Mouse (Mus musculus): ENCODE data around the gene Pgpep1l. TPM values are rescaled to one million over a fixed set of nuclear protein-coding genes. Genes with fewer than 3 reads are reported as not detected.
"Not testable (repeated sequence)": the region's sequence is repeated elsewhere in the genome, so short reads cannot be mapped to it uniquely, and the experiment has no call there.

The Pgpep1l gene
- not detected in 2 replicates for polyA plus RNA-seq (2012; rRNA removed)

DNA sequence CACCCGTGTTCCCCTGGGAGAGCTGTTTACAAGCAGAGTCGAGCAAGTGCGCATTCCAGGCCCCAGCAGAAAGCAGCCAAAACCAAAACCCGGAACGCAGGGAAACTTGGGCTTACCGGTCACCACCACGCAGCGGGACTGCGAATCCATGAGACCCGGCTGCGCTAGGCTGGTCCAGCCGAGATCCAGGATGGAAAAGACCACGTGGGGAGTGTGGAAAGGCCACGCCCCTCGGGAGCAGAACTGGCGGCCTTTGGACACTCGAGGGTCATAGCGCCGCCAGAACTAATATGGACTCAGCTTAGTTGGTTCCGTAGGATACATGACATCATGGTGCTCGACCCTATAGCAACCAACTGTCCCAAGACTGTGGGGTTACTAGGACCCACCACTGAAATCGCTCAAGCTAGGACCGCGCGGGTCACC lies at the start of gene Pgpep1l:
TSS of gene Pgpep1l (minus strand) at position 206 of the 426 bp plus-strand sequence.
- DNase-seq (ENCODE audit: low read depth) = no peak

- no peak for DNase-seq (ENCODE audit: low read depth)
Measured at GRCm38 (mm10) chr7:68313038-68313782, 49.2 kb upstream of the Pgpep1l start.

DNA sequence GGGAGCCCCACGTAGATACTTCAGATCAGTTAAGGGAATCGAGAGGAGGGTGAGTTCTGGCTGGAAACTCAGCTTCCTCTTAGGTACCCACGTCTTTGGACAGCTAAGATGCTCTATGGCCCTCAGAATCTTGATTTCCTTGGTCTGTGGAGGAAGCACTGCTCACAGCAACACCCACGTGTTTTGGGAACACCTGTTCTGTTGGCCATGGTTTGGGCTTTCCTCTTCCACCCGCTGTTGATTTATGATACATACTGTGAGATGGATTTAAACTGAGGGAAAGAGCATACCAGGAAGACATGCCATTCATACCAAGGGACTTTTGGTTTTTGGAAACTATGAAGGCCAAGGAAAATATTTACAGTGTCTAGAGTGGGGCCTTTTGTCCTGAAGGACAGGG lies 48.4 kb upstream of the Pgpep1l start:
- no peak for DNase-seq (ENCODE audit: low read depth)

- DNase-seq (ENCODE audit: low read depth) = no peak
Measured at GRCm38 (mm10) chr7:68311469-68311868, 47.4 kb upstream of the Pgpep1l start.

GRCm38 (mm10) chr7:68306756-68307155 lies 42.7 kb upstream of the Pgpep1l start:
- no peak for DNase-seq (ENCODE audit: low read depth)

DNA sequence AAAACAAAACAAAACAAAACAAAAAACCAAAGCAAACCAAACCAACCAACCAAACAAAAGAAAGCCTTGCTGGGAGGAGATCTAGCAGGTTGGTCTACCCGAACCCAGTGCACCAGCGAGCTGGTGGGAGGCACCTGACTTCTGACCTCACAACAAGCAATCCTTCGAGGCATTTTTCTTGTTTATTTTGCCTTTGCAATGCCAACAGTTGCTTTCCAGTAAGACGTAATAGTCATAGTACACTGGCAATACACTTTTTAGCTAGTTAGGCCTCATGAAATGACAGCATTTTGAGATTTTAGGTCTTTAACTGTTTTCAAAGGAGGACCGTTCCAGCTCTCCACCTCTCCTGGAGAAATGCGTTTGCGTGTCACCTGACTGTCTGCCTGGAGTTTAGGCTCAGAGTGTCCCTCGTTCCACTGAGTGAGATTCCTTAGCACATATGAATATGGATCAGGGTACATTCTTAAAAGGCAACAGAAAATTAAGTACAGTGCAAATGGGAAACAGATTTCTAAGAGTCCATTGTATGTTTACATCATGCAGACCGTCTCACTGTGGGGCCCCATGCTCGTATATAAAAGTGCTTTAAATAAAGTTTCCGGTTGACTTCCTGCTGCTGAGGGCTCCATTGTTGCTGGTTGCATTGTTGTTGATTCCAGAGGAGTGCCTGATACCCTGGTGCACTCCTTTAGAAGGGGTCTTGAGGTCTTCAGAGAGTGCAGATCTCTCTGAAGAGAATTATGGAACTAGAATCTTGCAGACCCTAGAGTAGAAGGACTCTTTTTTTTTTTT lies 41.9 kb upstream of the Pgpep1l start:
- no peak for DNase-seq (ENCODE audit: low read depth)

DNA sequence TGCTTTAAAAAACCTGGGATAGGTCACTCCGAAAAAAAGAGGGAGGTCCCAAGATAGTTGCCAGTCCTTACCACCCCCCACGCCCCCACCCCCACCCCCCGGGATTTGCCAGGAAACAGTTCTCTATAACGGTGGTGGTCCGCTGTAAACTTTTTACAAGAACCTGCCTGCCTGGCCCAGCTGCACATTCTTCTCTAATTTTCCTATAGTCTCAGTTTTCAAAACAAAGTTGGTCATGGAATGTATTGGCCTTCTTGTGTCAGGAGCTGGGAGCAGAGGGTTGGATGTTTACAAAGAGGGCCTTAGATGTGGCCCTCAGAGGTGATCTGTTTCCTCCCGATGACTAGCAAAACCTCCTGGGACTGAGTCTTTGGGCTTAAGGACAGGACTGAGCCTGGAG lies 39.7 kb upstream of the Pgpep1l start:
- no peak for DNase-seq (ENCODE audit: low read depth)

DNA sequence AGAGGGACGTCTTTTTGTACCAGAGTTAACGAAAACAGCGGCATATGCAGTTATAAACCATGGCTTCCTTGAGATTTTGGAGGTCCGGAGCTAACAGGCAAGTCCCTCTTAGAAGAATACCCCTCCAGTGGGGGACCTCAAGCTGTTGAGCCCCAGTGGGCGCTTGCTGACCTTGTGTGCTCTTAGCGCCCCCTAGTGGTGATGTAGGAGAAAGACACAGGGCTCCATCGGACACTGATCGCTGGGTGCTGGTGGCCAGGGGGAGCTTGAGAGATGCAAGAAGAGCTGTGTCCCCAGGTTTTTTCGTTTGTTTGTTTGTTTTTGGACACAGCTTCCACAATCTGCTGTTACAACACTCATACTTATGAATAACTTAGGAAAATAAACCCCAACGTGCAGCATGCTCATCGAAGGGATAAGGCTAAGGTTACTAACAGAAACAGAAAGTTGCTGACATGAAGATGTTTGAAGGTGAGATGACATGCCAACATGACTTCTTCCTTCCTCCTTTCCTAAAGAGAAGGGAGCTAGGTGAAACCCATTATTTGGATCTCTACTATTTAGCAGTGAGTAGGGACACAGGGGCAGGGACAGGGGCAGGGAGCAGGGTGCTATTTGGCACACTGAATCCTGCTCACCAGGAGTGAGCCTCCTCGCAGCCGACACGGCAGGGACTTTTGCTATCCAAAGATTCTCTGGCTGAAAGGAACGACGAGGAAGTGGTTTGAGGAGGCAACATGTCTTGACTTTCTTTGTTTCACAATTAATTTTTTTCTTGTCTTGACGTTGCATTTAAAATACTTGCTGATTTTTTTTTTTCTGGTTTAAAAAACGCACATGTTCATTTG lies 38.8 kb upstream of the Pgpep1l start:
- no peak for DNase-seq (ENCODE audit: low read depth)

- DNase-seq (ENCODE audit: low read depth) = no peak
Measured at GRCm38 (mm10) chr7:68301160-68301559, 37.1 kb upstream of the Pgpep1l start.

- DNase-seq (ENCODE audit: low read depth) = no peak
Measured at GRCm38 (mm10) chr7:68298381-68299076, 34.5 kb upstream of the Pgpep1l start.

DNA sequence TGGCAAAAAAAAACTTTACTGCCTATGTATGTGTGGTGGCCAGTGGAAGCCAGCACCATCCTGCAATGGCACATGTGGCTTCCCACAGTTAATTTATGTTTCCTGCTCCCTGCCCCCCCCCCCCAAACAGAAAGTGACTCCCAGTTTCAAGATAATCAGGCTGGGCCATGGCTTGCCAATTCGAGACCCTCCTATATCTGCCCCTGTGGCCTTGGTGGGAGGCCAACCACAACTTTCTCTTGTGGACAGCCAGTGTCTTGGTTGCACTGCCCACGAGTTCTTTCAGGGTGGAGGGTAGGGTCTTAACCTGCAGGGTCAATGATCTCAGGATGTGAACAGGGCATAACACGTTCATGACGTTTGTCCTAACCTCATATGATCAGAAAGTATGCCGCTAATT lies 32.5 kb upstream of the Pgpep1l start:
- DNase-seq (ENCODE audit: low read depth) = no peak

GRCm38 (mm10) chr7:68293997-68294789 lies 30.2 kb upstream of the Pgpep1l start:
- no peak for DNase-seq (ENCODE audit: low read depth)

DNA sequence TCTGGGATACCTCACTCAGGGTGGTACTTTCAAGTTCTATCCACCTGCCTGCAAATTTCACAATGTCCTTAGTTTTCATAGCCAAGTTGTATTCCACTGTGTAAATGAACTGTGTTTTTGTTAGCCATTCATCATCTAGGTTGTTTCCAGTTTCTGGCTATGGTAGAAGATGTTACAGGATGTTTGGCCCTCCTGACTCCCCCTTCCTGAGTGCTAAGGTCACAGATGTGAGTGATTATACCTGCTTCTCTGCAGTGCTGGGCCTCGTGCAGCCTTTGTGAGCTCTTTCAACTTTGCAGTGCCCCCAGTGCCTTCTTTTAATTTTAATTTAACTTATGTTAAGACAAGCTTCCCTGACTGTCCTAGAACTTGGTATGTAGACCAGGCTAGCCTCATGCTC lies 27.6 kb upstream of the Pgpep1l start:
- DNase-seq (ENCODE audit: low read depth) = no peak

DNA sequence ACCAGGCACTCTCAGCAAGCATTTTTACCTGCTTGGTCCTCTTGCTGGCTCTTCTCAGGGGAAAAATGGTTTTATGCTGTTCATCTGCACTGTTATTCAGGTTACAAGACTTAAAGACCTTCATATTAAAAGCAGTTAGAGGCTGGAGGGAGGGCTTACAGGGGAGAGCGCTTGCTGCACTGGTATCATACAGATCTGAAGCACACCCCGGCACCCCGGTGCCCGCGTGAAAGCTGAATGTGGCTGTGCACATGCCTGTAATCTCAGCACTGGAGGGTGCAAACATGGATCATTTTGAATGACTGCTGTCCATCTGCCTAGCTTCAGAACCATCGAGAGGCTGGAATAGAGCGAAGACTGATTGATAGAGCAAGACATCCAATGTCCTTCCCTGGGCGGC lies 25.0 kb upstream of the Pgpep1l start:
- DNase-seq (ENCODE audit: low read depth) = no peak

DNA sequence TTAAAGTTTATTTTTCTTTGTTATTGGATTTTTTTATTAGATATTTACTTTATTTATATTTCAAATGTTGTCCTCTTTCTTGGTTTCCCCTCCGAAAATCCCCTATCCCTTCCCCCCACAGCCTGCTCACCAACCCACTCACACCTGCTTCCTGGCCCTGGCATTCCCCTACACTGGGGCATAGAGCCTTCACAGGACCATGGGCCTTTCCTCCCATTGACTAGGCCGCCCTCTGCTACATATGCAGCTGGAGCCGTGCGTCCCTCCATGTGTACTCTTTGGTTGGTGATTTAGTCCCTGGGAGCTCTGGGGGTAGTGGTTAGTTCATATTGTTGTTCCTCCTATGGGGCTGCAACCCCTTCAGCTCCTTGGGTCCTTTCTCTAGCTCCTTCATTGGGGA lies 24.0 kb upstream of the Pgpep1l start:
- not testable (repeated sequence) for DNase-seq (ENCODE audit: low read depth)

- no peak for DNase-seq (ENCODE audit: low read depth)
Measured at GRCm38 (mm10) chr7:68287582-68287981, 23.5 kb upstream of the Pgpep1l start.

DNA sequence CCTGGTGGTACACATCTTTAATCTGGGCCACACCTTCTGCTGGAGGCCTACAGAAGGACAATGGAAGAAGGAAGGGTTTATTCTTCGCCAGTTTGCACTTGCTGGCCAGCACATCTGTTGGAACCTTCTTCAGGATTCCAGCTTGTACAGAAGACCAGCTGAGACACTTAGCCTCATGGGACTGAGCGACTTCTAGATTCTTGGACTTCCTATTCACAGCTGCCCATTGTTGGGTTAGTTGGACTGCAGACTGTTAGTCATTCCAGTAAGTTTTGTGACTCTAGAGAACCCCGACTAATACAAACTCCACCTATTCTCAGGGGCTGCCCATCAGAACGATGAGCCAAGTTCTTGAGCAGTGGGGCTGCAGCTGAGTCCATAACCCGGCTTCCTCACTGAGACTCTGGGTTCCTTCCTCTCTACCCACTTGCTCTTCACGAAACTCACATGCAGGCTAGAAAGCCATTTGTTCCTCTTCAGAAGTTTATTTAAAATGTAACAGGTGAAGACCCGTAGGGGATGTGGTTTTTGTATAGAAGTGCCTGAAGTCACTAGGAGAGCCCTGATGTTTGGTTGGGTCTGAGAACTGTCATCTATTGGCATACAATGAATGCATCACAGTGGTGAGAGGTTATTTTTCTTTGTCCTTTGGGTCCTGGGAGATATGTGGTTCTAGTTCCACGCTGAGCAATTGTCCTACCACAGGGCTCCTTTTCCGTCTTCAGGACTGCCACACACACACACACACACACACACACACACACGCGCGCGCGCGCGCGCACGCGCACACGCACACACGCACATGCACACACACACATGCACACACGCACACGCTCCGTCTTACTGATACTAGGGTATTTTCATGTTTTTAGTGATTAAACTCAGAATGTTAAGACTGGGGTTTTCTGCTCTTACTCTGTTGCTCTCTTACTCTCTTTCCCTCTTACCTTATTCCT lies 22.8 kb upstream of the Pgpep1l start:
- no peak for DNase-seq (ENCODE audit: low read depth)

DNA sequence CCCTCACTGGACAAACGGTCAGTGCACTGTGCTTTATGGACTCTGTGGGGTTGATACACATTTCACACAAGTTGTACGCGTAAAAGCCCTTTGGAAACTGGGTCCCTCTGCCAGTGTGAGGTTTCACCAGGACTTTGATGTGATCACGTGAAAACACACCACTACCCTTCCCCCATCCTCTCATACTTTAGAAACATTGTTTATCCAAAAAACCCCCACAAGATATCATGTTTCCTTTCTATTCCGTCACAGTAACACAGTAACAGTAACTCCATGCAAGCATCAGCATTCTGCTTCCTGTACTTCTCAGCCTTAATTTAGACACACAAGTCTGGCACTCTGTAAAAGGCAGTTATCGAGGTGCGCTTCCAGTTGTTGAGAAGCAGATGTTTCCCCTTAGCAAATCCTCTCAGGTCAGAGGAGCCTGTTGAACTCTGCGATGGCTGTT lies 21.8 kb upstream of the Pgpep1l start:
- no peak for DNase-seq (ENCODE audit: low read depth)

GRCm38 (mm10) chr7:68283776-68284175 lies 19.7 kb upstream of the Pgpep1l start:
- DNase-seq (ENCODE audit: low read depth) = no peak

Measured in gonadal fat pad, adult 2 months (tissue).